Mouse (Mus musculus) liver, embryonic 16.5 days (tissue): Measurements from ENCODE around the gene Ccnj. TPM values are rescaled to one million over a fixed set of nuclear protein-coding genes. Genes with fewer than 3 reads are reported as not detected.

Experiments used
- ATAC-seq: fragments of 200-750 bp; cut with Nextera tagmentation; 2 replicates; pipeline ENCODE4 v1.8.0; 2017; ENCODE audit warnings: low read depth, mild to moderate bottlenecking, moderate number of reproducible peaks, moderate library complexity
- H3K27ac ChIP-seq: fragments of 300-500 bp; sonication (generic); 2 replicates; pipeline ENCODE4 v1.5.1; 2014; ENCODE audit warnings: mild to moderate bottlenecking, low read length
- H3K27me3 ChIP-seq: fragments of 300-500 bp; sonication (generic); 2 replicates; pipeline ENCODE4 v1.6.1; 2014; ENCODE audit warnings: low read depth, low read length, mixed read lengths; ENCODE audit not compliant: control insufficient read depth, insufficient read depth
- H3K36me3 ChIP-seq: fragments of 300-500 bp; sonication (generic); 2 replicates; pipeline ENCODE4 v1.6.1; 2014; ENCODE audit warnings: mild to moderate bottlenecking; ENCODE audit not compliant: control insufficient read depth, insufficient read depth
- H3K4me1 ChIP-seq: fragments of 300-500 bp; sonication (generic); 2 replicates; pipeline ENCODE4 v1.6.1; 2014; ENCODE audit warnings: low read depth, low read length, mixed read lengths; ENCODE audit not compliant: control insufficient read depth
- H3K4me2 ChIP-seq: fragments of 300-500 bp; sonication (generic); 2 replicates; pipeline ENCODE4 v1.6.1; 2014; ENCODE audit warnings: low read depth, low read length, mixed read lengths
- H3K4me3 ChIP-seq: fragments of 300-500 bp; sonication (generic); 2 replicates; pipeline ENCODE4 v1.5.1; 2014; ENCODE audit warnings: low read depth, mild to moderate bottlenecking, low read length
- H3K9ac ChIP-seq: fragments of 300-500 bp; sonication (generic); 2 replicates; pipeline ENCODE4 v1.6.1; 2014; ENCODE audit warnings: low read depth, low read length
- H3K9me3 ChIP-seq: fragments of 300-500 bp; sonication (generic); replicated peaks from 2 replicates; pipeline ENCODE4 v1.6.1; 2016; ENCODE audit warnings: low read length; ENCODE audit not compliant: control insufficient read depth
- WGBS: fragments of 180-500 bp; shearing (Covaris S2); extraction: QIAGEN DNeasy Blood & Tissue Kit; methylation state at CpG from one replicate; pipeline ENCODE4 v1.1.7; 2014; ENCODE audit not compliant: insufficient replicate concordance; 5-methylcytosine and 5-hydroxymethylcytosine counted together
- polyA plus RNA-seq: library from polyadenylated mRNA; unstranded; fragments of >200 nt; fragmentation: Nextera tagmentation; extraction: Ambion mirVana; gene quantifications from 2 replicates; pipeline ENCODE4 v1.2.1, GENCODE M21; 2015

Gene Ccnj
- polyA plus RNA-seq, 1 experiment from 2014 or later = 2.6 TPM

DNA sequence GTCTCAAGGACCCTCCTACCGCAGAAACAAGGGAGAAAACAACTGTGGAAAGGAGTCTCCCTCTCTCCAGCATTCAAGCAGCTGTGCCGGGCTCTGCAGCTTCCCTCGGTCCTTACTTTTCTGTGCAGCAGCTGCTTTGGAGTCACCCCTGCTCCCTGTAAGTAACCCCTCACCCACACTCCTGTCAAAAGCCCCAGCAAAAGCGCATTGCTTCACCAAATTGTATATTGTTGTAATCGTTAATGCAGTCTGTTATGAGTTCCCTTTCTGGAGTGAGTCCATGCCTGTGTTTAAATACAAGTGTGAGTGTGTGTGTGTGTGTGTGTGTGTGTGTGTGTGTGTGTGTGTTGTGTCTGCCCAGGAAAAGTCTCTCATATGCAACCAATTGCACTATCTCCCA, 37.2 kb downstream of the Ccnj start:
- Histone ChIP-seq H3K4me2 (no peak overlapping the region), H3K36me3 (no peaks in the 10 kb centered on the region), H3K4me1 (peaks cover 4% of the 10 kb centered on the region; the same call in 1 of the 2 replicates), H3K27me3 (no peaks in the 10 kb centered on the region), H3K9ac (no peak overlapping the region), H3K9me3 (no peaks in the 10 kb centered on the region), H3K4me3 (no peak overlapping the region), H3K27ac (no peak overlapping the region)
- WGBS = 35% methylated on average over 5 of the region's 5 CpGs
- no peak for ATAC-seq

DNA sequence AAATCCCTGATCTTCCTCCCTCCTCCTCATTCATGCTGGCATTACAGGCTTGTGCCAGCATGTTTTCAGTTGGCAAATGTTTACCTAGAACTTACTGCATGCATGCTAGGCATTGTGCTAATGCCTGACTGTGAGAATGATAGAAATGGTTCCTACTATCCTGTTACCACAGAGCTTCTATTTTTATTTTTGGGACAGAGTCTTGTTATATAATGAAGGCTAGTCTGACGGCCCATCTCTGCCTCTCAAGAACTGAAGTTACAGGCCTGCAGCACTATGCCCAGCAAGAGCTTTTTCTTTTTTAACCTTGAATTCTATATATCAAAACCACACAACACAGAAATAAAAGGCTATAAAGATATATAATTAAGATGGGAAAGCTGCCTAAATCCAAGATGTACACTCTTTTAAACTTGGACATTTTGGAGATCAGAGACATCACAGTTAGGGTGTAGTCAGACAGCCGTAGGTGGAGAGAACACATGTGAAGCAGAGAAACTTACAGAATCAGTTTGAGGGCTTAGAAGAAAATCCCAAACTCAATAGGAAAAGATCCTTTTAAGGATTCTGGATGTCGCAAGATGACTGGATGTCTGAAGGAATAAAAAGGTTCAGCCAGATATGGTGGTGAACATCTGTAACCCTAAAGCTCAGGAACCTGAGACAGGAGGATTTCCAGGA, 38.5 kb downstream of the Ccnj start:
- Histone ChIP-seq H3K4me1 (peaks cover 4% of the 10 kb centered on the region; the same call in 1 of the 2 replicates), H3K27me3 (peaks cover 3% of the 10 kb centered on the region; the same call in 1 of the 2 replicates)
- 68% methylated on average over 3 of the region's 3 CpGs for WGBS

DNA sequence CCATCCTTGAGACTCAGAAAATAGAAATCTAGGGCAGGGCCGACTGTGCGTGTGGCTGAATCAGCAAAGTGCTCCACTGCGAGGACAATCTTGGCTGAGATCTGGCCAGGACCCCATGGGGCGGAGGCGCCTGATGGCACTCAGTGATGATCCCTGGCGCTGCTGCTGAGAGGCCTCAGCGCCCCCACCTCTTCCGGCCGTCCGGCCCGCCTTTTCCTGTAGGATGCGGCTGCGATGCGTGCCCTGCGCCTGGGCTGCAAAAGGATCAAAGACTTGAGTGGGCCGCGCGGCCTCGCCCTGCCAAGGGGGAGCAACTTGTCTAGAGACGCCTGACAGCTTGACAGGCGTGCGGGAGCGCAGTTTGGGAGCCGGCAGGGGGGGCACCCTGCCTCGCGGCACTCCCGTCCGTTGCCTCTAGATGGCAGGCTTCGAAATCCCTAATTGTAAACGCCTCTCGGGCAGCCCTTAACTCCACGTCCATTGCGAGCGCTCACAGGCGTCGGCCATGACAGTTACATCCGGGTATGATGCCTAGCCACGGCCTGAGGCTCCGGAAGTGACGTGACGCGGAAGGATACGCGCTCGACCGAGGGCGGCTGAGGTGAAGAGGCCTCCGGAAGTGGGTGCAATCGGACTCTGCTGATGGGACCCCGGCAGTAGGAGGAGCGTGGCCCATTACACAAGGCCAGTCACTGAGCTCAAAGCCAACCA, 42.0 kb downstream of the Ccnj start:
- Histone ChIP-seq H3K36me3 (no peaks in the 10 kb centered on the region), H3K27me3 (peaks cover 13% of the 10 kb centered on the region), H3K9ac (no peak overlapping the region), H3K4me2 (peak overlapping the region; percentile 79), H3K9me3 (no peaks in the 10 kb centered on the region), H3K4me1 (peaks cover 4% of the 10 kb centered on the region; the same call in 1 of the 2 replicates), H3K4me3 (peak overlapping the region; percentile 61), H3K27ac (no peak overlapping the region)
- ATAC-seq = peak; percentile 92
- 2% methylated on average over 51 of the region's 51 CpGs for WGBS

More for the DNA sequence above, 38.5 kb downstream of the Ccnj start:
- Histone ChIP-seq H3K27ac (no peak overlapping the region), H3K36me3 (no peaks in the 10 kb centered on the region), H3K9me3 (no peaks in the 10 kb centered on the region), H3K4me2 (no peak overlapping the region), H3K9ac (no peak overlapping the region), H3K4me3 (no peak overlapping the region)
- ATAC-seq = no peak

DNA sequence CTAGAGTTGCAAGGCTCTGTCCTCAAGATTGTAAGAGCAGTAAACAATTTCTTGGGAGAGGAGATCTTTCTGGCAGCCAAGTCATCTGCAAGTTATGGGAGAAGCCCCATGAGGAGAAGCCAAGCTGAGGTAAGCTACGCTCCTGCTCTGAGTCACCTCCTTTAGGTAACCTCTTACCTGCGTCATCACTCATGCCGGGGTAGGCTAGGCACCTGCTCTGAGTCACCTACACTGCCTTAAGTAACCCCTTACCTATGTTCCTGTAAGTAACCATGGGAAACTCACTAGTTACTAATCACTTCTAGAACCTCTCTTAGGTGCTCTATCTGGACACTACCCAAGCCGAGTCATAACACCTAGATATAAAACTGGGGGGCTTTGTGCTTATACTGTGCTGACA, 50.6 kb downstream of the Ccnj start:
- H3K4me1 ChIP-seq = no peaks in the 10 kb centered on the region
- H3K9ac ChIP-seq = no peak overlapping the region
- H3K9me3 ChIP-seq = no peaks in the 10 kb centered on the region
- H3K27me3 ChIP-seq = peaks cover 15% of the 10 kb centered on the region
- no peak overlapping the region for H3K4me3 ChIP-seq
- ATAC-seq = no peak
- WGBS = 63% methylated on average over 4 of the region's 4 CpGs
- no peaks in the 10 kb centered on the region for H3K36me3 ChIP-seq
- H3K4me2 ChIP-seq = no peak overlapping the region
- no peak overlapping the region for H3K27ac ChIP-seq

DNA sequence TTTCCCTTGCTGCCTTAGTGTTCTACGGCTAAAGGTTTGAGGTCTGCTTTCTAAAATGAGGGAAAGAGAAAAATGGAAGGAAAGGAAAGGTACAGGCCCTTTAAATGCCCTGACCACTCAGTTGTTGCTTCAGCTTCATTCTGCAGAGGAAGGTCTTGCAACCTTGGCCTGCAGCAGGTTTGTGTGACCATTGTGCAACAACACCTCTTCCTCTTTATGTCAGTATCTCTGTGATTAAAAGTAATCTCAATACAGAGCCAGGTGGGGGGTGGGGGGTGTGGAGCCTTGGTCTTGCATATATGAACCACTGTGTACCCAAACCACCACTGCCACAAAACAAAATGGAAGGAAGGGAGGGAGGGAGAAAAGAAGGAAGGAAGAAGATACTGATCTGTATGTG, 57.8 kb downstream of the Ccnj start:
- H3K4me1 ChIP-seq = no peaks in the 10 kb centered on the region
- no peak for ATAC-seq
- H3K27ac ChIP-seq = no peak overlapping the region
- 57% methylated on average over 1 of the region's 1 CpGs for WGBS
- H3K36me3 ChIP-seq = no peaks in the 10 kb centered on the region
- H3K9me3 ChIP-seq = no peaks in the 10 kb centered on the region; the same call in 1 of the 2 replicates
- peaks cover 25% of the 10 kb centered on the region for H3K27me3 ChIP-seq
- H3K9ac ChIP-seq = no peak overlapping the region
- H3K4me2 ChIP-seq = no peak overlapping the region
- H3K4me3 ChIP-seq = no peak overlapping the region

DNA sequence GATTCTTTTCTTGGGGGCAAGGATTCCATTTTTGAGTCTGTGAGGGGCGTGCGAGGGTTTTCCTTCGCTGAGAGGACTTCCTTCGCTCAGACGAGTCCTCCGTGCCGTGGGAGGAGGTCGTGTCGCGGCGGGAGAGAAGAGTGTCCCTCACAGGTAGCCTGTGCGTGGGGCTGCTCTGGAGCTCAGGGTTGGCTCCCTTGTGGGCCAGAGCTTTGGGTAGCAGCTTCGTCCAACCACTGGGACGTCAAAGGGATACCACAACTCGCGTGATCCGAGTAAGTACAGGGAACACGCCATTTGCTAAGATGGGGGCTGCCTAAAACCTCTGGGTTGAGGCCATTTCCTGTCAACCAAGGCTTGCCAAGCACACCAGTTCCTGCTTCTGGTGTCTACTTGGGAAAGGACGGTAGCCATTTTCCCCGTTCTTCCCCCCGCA, 63.0 kb downstream of the Ccnj start:
- Histone ChIP-seq H3K27ac (peak overlapping the region; percentile 81), H3K4me2 (peak overlapping the region; percentile 73), H3K9ac (peak overlapping the region; percentile 75), H3K4me1 (peaks cover 5% of the 10 kb centered on the region), H3K9me3 (no peaks in the 10 kb centered on the region; the same call in 1 of the 2 replicates), H3K4me3 (peak overlapping the region; percentile 84), H3K36me3 (no peaks in the 10 kb centered on the region), H3K27me3 (peaks cover 14% of the 10 kb centered on the region)
- 0 out of 2 replicates have a peak, but pooled peaks have one; percentile 3 for ATAC-seq
- WGBS = 52% methylated on average over 21 of the region's 21 CpGs

DNA sequence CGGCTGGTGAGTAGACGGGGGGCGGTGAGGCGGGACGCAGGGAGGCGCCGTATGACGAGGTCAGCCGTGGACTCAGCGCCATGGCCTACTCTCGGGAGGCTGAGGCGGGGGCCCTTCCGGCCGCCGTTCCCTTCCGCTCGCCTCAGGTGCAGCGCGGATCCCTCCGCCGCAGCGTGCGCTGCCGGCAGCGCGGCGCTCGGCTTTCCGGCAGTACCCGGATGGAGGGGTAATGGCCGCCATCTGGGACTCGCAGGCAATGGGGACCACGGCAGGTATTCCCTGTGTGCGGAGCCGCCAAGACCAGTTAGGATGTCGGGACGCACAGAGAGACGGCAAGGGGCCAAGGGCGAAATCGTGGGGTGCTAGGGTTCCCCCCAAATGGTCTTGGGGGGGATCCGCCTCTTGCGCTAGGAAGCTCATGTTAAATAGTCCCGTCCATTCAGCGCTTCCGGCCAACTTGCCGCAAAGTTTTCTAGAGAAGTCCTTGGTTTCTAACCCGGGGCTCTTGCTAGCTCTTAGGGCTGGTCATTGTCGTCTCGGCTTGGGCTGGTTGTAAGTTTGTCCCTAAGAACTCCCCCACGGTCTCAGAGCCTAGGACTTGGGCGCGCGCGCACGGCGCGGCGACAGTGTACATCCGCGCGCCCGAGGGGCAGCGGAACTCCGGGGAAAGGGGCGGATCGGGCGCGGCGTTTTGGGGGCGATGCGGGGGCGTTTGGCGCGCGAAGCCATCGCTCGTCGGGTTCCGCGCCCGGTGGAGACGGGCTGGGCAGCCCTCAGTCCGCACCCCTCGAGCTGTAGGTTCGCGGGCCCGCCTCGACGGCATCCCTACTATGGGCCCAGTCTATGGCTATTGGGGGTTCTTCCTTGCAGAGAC, 63.7 kb downstream of the Ccnj start, which contains the start of gene Zfp518a:
Gene Zfp518a (plus strand): TSS at position 187 of the 874 bp plus-strand sequence.
- peaks cover 13% of the 10 kb centered on the region for H3K27me3 ChIP-seq
- under 1% methylated on average over 89 of the region's 89 CpGs for WGBS
- peak; percentile 91 for ATAC-seq
- no peaks in the 10 kb centered on the region; the same call in 1 of the 2 replicates for H3K9me3 ChIP-seq
- peak within 1 kb of the TSS; percentile 75 for H3K9ac ChIP-seq
- H3K4me2 ChIP-seq = peak within 1 kb of the TSS; percentile 73
- H3K4me3 ChIP-seq = peak within 1 kb of the TSS; percentile 84
- H3K4me1 ChIP-seq = peaks cover 5% of the 10 kb centered on the region
- H3K27ac ChIP-seq = peak within 1 kb of the TSS; percentile 81
- H3K36me3 ChIP-seq = no peaks in the 10 kb centered on the region

DNA sequence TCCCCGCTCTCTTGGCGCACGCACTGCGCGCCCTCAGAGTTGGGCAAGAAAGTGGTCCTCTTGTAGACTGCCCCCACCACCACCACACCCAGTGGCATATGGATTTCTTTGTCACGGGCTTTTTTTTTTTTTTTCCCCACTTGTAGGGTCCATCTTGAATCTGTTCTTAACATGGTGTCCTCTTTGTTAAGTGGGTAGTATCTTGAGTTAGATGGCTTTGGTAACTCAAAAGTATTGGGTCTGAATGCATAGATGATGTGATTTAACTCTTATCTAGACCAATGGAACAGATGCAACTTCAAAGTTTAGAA, 64.3 kb downstream of the Ccnj start:
- Histone ChIP-seq H3K9ac (peak overlapping the region; percentile 75), H3K4me3 (peak overlapping the region; percentile 84), H3K27ac (no peak overlapping the region), H3K36me3 (no peaks in the 10 kb centered on the region), H3K27me3 (peaks cover 10% of the 10 kb centered on the region), H3K4me2 (peak overlapping the region; percentile 73), H3K4me1 (peaks cover 5% of the 10 kb centered on the region), H3K9me3 (no peaks in the 10 kb centered on the region; the same call in 1 of the 2 replicates)
- WGBS = under 1% methylated on average over 6 of the region's 6 CpGs
- no peak for ATAC-seq
